Mouse (Mus musculus) spleen, adult 2 months (tissue): ENCODE measurements at regions not wholly inside any gene's neighbourhood (a gene's known extent, or its start where the extent isn't known, plus 50 kb on each side); places are given as distances from the start of the nearest gene placed in this dataset.

Experiments used
- DNase-seq, 2 experiments: peaks; one replicate each; pipeline versions ENCODE4 v3.0.0 to v3.0.0-alpha.2; 2012 to 2021; ENCODE audit warnings: low spot score in 2 of 2, low read depth in 1 of 2
- H3K27ac ChIP-seq: fragments of 200-500 bp; 2 replicates; pipeline ENCODE4 v1.5.1; 2012; ENCODE audit warnings: low read length, inconsistent platforms; ENCODE audit not compliant: insufficient read depth
- H3K27me3 ChIP-seq: fragments of 200-500 bp; 2 replicates; pipeline ENCODE4 v1.6.1; 2012; ENCODE audit warnings: mild to moderate bottlenecking, moderate library complexity, low read length, inconsistent platforms; ENCODE audit not compliant: control insufficient read depth, insufficient read depth
- H3K36me3 ChIP-seq: fragments of 200-500 bp; 2 replicates; pipeline ENCODE4 v1.6.1; 2012; ENCODE audit warnings: mild to moderate bottlenecking, low read length, inconsistent platforms; ENCODE audit not compliant: control insufficient read depth, insufficient read depth
- H3K4me1 ChIP-seq: fragments of 200-500 bp; 2 replicates; pipeline ENCODE4 v1.6.1; 2011; ENCODE audit warnings: inconsistent platforms; ENCODE audit not compliant: control insufficient read depth, insufficient read depth, insufficient read length
- H3K4me3 ChIP-seq: fragments of 200-500 bp; 2 replicates; pipeline ENCODE4 v1.5.1; 2011; ENCODE audit warnings: mild to moderate bottlenecking, inconsistent platforms; ENCODE audit not compliant: insufficient read depth, insufficient read length; ENCODE audit errors: extremely low read depth
- CTCF ChIP-seq: fragments of 200-500 bp; IDR thresholded peaks from 2 replicates; pipeline ENCODE4 v1.5.1; 2011; ENCODE audit warnings: mild to moderate bottlenecking, inconsistent platforms; ENCODE audit not compliant: insufficient read depth, insufficient read length, insufficient replicate concordance; ENCODE audit errors: extremely low read depth
- POLR2A ChIP-seq: fragments of 200-500 bp; IDR thresholded peaks from 2 replicates; pipeline ENCODE4 v1.6.1; 2011; ENCODE audit warnings: low read depth, low read length, inconsistent platforms
- WGBS: fragments of 180-500 bp; shearing (Covaris S2); methylation state at CpG from one replicate; pipeline ENCODE4 v1.1.7; 2018; 5-methylcytosine and 5-hydroxymethylcytosine counted together

DNA sequence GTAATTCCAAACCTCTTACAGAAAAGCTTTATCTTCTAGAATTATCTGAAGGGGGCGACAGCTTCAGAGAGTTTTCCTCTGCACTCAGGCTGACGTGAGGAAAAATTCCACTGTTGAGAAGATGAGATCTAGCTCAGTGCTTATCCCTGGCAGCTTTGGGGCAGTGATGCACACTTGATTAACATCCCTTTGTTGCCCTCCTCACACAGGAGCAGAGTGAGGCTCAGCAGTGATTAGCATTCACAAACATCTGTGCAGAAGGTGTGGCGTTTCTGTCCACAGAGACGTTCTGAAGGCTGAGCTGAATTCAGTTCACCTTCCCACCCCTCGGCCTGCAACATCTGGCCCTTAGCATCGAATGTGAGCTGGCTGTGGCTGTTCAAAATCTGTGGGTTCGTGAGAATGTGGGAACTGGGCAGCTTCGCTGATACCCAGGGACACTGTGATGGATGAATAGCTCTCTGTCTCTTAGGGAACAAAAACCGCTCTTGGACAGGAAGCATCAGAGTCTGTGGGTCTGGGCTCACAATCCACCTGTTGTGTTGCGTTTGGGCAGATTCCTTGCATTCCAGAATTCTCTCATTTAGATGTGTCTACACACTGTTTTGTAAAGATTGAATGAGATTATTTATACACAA lies 139.0 kb upstream of the Gm3448 start:
- TF ChIP-seq POLR2A, result no peak
- no peak for TF ChIP-seq CTCF
- Histone ChIP-seq H3K27ac (no peak overlapping the region), H3K36me3 (no peaks in the 10 kb centered on the region), H3K4me3 (no peak overlapping the region), H3K27me3 (no peaks in the 10 kb centered on the region), H3K4me1 (no peaks in the 10 kb centered on the region)
- WGBS, result 74% methylated on average over 10 of the region's 10 CpGs
- DNase-seq, result no peak

- H3K36me3 ChIP-seq, result no peaks in the 10 kb centered on the region
- no peaks in the 10 kb centered on the region for H3K4me1 ChIP-seq
- H3K4me3 ChIP-seq, result no peak overlapping the region
- no peak for TF ChIP-seq CTCF
- TF ChIP-seq POLR2A, result no peak
- WGBS, result 66% methylated on average over 4 of the region's 4 CpGs
- no peaks in the 10 kb centered on the region for H3K27me3 ChIP-seq
- H3K27ac ChIP-seq, result no peak overlapping the region
- DNase-seq, result no peak
Observed at GRCm38 (mm10) chr17:15179411-15179951, 138.1 kb upstream of the Gm3448 start.

DNA sequence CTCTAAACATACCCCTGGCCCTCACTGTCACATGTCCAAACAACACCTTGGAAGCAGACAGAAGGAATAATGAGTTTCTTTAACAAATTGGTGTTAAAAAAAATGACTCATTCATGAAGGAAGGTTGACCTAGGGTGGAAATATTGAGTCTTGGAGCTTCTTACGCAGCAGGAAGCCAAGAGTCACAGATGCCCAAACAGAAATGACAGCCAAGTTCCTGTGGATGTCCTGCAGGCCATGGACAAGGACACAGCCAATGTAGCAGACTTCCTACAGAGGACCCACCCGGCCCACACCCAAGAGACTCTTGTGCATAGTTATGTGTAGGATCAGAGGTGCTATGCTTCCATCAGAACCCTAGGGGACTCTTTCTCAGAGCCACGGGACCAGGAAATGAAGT lies 136.1 kb upstream of the Gm3448 start:
- TF ChIP-seq CTCF (no peak), POLR2A (no peak)
- no peak overlapping the region for H3K27ac ChIP-seq
- H3K4me1 ChIP-seq, result no peaks in the 10 kb centered on the region; the same call in 1 of the 2 replicates
- no peaks in the 10 kb centered on the region for H3K27me3 ChIP-seq
- 80% methylated on average over 3 of the region's 3 CpGs for WGBS
- no peak for DNase-seq
- no peak overlapping the region for H3K4me3 ChIP-seq
- H3K36me3 ChIP-seq, result no peaks in the 10 kb centered on the region

DNA sequence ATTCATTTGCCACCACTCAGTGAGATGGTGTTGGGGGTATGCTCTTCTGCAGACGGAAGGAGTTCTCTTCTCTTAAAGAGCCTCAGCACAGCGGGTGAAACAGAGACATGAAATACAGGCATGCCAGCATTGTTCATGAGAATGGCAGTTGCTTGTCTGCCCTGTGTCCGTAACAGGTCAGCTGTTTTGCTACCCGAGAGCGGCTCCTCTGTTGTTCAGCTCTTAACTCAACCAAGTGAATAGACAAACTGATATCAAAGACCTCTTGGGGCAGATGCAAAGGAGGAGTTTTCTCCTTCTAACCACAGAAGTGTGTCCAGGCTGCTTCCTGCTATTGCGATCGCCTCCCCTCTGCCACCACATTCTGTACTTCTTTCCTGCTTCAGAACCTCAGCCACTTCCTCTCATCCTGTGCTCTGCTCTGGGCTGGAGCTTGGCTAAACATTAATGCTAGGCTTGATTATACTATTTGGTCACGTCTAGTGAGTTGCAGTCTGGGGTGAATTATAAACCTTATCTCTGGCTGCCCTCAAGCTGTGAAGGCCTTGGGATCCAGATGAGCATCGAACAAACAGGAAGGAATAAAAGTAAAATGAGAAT lies 133.1 kb upstream of the Gm3448 start:
- TF ChIP-seq CTCF (no peak), POLR2A (no peak)
- H3K27ac ChIP-seq, result no peak overlapping the region
- H3K4me3 ChIP-seq, result no peak overlapping the region
- no peaks in the 10 kb centered on the region for H3K27me3 ChIP-seq
- no peaks in the 10 kb centered on the region; the same call in 1 of the 2 replicates for H3K4me1 ChIP-seq
- 7% methylated on average over 9 of the region's 9 CpGs for WGBS
- no peaks in the 10 kb centered on the region for H3K36me3 ChIP-seq
- no peak for DNase-seq

DNA sequence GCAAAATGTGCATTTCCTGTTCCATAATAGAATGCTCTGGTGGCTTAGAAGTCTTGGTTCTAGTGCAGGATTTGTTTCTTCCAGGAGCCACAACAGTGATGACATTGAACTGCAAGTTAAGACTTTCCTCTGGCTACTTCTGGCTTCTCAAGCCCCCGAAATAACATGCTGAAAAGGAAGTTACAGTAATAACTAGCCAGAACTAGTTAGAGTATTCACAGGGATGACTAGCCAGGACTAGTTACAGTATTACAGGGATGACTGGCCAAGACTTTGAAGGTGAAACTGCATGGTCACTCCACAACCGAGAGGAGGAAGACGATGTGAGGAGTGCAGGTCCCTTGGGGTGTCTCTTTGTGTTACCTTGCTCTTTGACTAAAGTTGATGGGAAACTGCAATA lies 126.6 kb upstream of the Gm3448 start:
- WGBS, result 81% methylated on average over 3 of the region's 3 CpGs
- Histone ChIP-seq H3K27ac (no peak overlapping the region), H3K27me3 (no peaks in the 10 kb centered on the region), H3K36me3 (no peaks in the 10 kb centered on the region), H3K4me1 (no peaks in the 10 kb centered on the region), H3K4me3 (no peak overlapping the region)
- DNase-seq, result no peak
- TF ChIP-seq CTCF, result no peak
- no peak for TF ChIP-seq POLR2A

GRCm38 (mm10) chr17:15157693-15158333 lies 116.5 kb upstream of the Gm3448 start:
- no peak overlapping the region for H3K27ac ChIP-seq
- H3K4me1 ChIP-seq, result no peaks in the 10 kb centered on the region
- TF ChIP-seq POLR2A (no peak), CTCF (no peak)
- H3K4me3 ChIP-seq, result no peak overlapping the region
- H3K27me3 ChIP-seq, result no peaks in the 10 kb centered on the region
- no peak for DNase-seq
- WGBS, result 83% methylated on average over 5 of the region's 5 CpGs
- H3K36me3 ChIP-seq, result no peaks in the 10 kb centered on the region

- H3K36me3 ChIP-seq, result no peaks in the 10 kb centered on the region
- H3K4me3 ChIP-seq, result no peak overlapping the region
- no peaks in the 10 kb centered on the region for H3K4me1 ChIP-seq
- TF ChIP-seq POLR2A, result no peak
- no peak for TF ChIP-seq CTCF
- no peak for DNase-seq
- no peak overlapping the region for H3K27ac ChIP-seq
- WGBS, result 86% methylated on average over 7 of the region's 7 CpGs
- no peaks in the 10 kb centered on the region for H3K27me3 ChIP-seq
Observed at GRCm38 (mm10) chr17:15152996-15153735, 111.8 kb upstream of the Gm3448 start.
